Mouse (Mus musculus) left cerebral cortex, adult 2 months (tissue): ENCODE data around the gene Lrrc10b. TPM values are rescaled to one million over a fixed set of nuclear protein-coding genes. Genes with fewer than 3 reads are reported as not detected.

Experiments used
- DNase-seq, 2 experiments: peaks; one replicate each; pipeline ENCODE4 v3.0.0; 2021 to 2022; ENCODE audit warnings: low spot score in 2 of 2, mixed read lengths in 1 of 2; ENCODE audit errors: extremely low spot score in 1 of 2
- H3K27ac ChIP-seq: fragments of 200-600 bp; 2 replicates; pipeline ENCODE4 v1.8.1; 2022
- H3K4me3 ChIP-seq: fragments of 200-600 bp; 2 replicates; pipeline ENCODE4 v1.8.1; 2022
- CTCF ChIP-seq: fragments of 200-600 bp; IDR thresholded peaks from 2 replicates; pipeline ENCODE4 v1.8.1; 2022; ENCODE audit warnings: antibody characterized with exemption, mild to moderate bottlenecking, moderate library complexity
- intact Hi-C: fragments of 180-260 bp; cut with DNase I; formaldehyde crosslinking; loops from one replicate; pipeline ENCODE4 v1.15.1; 2025
- total RNA-seq, 2 experiments: library from RNA; stranded (reverse); gene quantifications; 2 replicates each; pipeline ENCODE4 v1.2.3; 2021

Gene Lrrc10b
- total RNA-seq, 2 experiments from 2014 or later = 6.9 to 15.8 TPM

GRCm38 (mm10) chr19:10435908-10436307 lies 21.4 kb downstream of the Lrrc10b start:
- H3K27ac ChIP-seq = no peak overlapping the region
- intact Hi-C loops = loop anchor here (1.0 to 2.0 kb wide), 3 partner anchors 47 to 177 kb away; partner anchors contain the start of gene Syt7

GRCm38 (mm10) chr19:10434927-10435326 lies 22.3 kb downstream of the Lrrc10b start:
- H3K27ac ChIP-seq = no peak overlapping the region; the same call in 1 of the 2 replicates
- intact Hi-C loops = no loop called here
- no peak overlapping the region for H3K4me3 ChIP-seq
- no peak for DNase-seq
- TF ChIP-seq CTCF = no peak

More at GRCm38 (mm10) chr19:10435908-10436307, 21.4 kb downstream of the Lrrc10b start:
- peak; percentile 83 for TF ChIP-seq CTCF
- peak; percentile 71 to 74 for DNase-seq
- no peak overlapping the region for H3K4me3 ChIP-seq

- intact Hi-C loops = no loop called here
- Histone ChIP-seq H3K27ac (peak overlapping the region; percentile 81), H3K4me3 (no peak overlapping the region)
- TF ChIP-seq CTCF = no peak
- DNase-seq = no peak
These were observed 23.3 kb downstream of the Lrrc10b start for GRCm38 (mm10) chr19:10433879-10434540.

GRCm38 (mm10) chr19:10433225-10433624 lies 24.0 kb downstream of the Lrrc10b start:
- Histone ChIP-seq H3K4me3 (no peak overlapping the region), H3K27ac (peak overlapping the region; percentile 81)
- intact Hi-C loops = no loop called here
- no peak for TF ChIP-seq CTCF
- no peak for DNase-seq

- DNase-seq = no peak
- H3K4me3 ChIP-seq = no peak overlapping the region
- no peak for TF ChIP-seq CTCF
- intact Hi-C loops = no loop called here
- peak overlapping the region; percentile 81; the same call in 1 of the 2 replicates for H3K27ac ChIP-seq
These were observed 25.4 kb downstream of the Lrrc10b start for GRCm38 (mm10) chr19:10431841-10432240.

GRCm38 (mm10) chr19:10431410-10431809 lies 25.9 kb downstream of the Lrrc10b start:
- intact Hi-C loops = no loop called here
- Histone ChIP-seq H3K4me3 (no peak overlapping the region), H3K27ac (peak overlapping the region; percentile 38; the same call in 1 of the 2 replicates)
- no peak for DNase-seq
- TF ChIP-seq CTCF = no peak

GRCm38 (mm10) chr19:10429371-10429770 lies 27.9 kb downstream of the Lrrc10b start:
- no peak for TF ChIP-seq CTCF

GRCm38 (mm10) chr19:10427431-10427830 lies 29.8 kb downstream of the Lrrc10b start:
- H3K4me3 ChIP-seq = no peak overlapping the region
- TF ChIP-seq CTCF = no peak
- H3K27ac ChIP-seq = no peak overlapping the region
- intact Hi-C loops = no loop called here
- no peak for DNase-seq

More at GRCm38 (mm10) chr19:10429371-10429770, 27.9 kb downstream of the Lrrc10b start:
- intact Hi-C loops = no loop called here
- DNase-seq = no peak
- no peak overlapping the region for H3K4me3 ChIP-seq
- H3K27ac ChIP-seq = no peak overlapping the region; the same call in 1 of the 2 replicates

GRCm38 (mm10) chr19:10426793-10427192 lies 30.5 kb downstream of the Lrrc10b start:
- no peak overlapping the region for H3K4me3 ChIP-seq
- TF ChIP-seq CTCF = no peak
- DNase-seq = no peak
- intact Hi-C loops = no loop called here
- no peak overlapping the region for H3K27ac ChIP-seq

GRCm38 (mm10) chr19:10426312-10426711 lies 31.0 kb downstream of the Lrrc10b start:
- no peak for TF ChIP-seq CTCF
- no peak for DNase-seq
- Histone ChIP-seq H3K4me3 (no peak overlapping the region), H3K27ac (peak overlapping the region; percentile 6; the same call in 1 of the 2 replicates)
- intact Hi-C loops = no loop called here

GRCm38 (mm10) chr19:10425484-10426270 lies 31.6 kb downstream of the Lrrc10b start:
- H3K4me3 ChIP-seq = no peak overlapping the region
- no peak for DNase-seq
- H3K27ac ChIP-seq = peak overlapping the region; percentile 6; the same call in 1 of the 2 replicates
- no peak for TF ChIP-seq CTCF
- intact Hi-C loops = no loop called here

GRCm38 (mm10) chr19:10424751-10425150 lies 32.5 kb downstream of the Lrrc10b start:
- no peak overlapping the region; the same call in 1 of the 2 replicates for H3K27ac ChIP-seq
- TF ChIP-seq CTCF = no peak
- intact Hi-C loops = no loop called here

More at GRCm38 (mm10) chr19:10424751-10425150, 32.5 kb downstream of the Lrrc10b start:
- DNase-seq = no peak
- H3K4me3 ChIP-seq = no peak overlapping the region
